Mouse (Mus musculus) spleen, adult 12 weeks (tissue): ENCODE data around the gene Myl6b.

Experiments
- DNase-seq: peaks from one replicate; pipeline ENCODE4 v3.0.0; 2022; ENCODE audit warnings: low spot score

The Myl6b gene

GRCm38 (mm10) chr10:128498590-128498989 is at the start of gene Myl6b:
Myl6b (minus strand) TSS chr10:128498685.
- DNase-seq, result peak; percentile 89

- peak; percentile 86 for DNase-seq
Measured at GRCm38 (mm10) chr10:128547361-128548032, 49.0 kb upstream of the Myl6b start, which contains the start of gene Zc3h10. Zc3h10 (minus strand) TSS chr10:128547774.

- no peak for DNase-seq
Measured at GRCm38 (mm10) chr10:128546787-128547186, 48.3 kb upstream of the Myl6b start.

- no peak for DNase-seq
Measured at GRCm38 (mm10) chr10:128546361-128546760, 47.9 kb upstream of the Myl6b start.

- DNase-seq, result no peak
Measured at GRCm38 (mm10) chr10:128545570-128545898, 47.0 kb upstream of the Myl6b start.

GRCm38 (mm10) chr10:128544674-128545569 is 46.4 kb upstream of the Myl6b start:
- DNase-seq, result no peak

- DNase-seq, result no peak
Measured at GRCm38 (mm10) chr10:128544151-128544657, 45.7 kb upstream of the Myl6b start.

GRCm38 (mm10) chr10:128543100-128543499 is 44.6 kb upstream of the Myl6b start:
- no peak for DNase-seq

- no peak for DNase-seq
Measured at GRCm38 (mm10) chr10:128538340-128538870, 39.9 kb upstream of the Myl6b start.

GRCm38 (mm10) chr10:128536266-128536940 is 37.9 kb upstream of the Myl6b start:
- DNase-seq, result peak; percentile 85

- no peak for DNase-seq
Measured at GRCm38 (mm10) chr10:128535624-128536265, 37.3 kb upstream of the Myl6b start.

- no peak for DNase-seq
Measured at GRCm38 (mm10) chr10:128535206-128535605, 36.7 kb upstream of the Myl6b start.

- DNase-seq, result no peak
Measured at GRCm38 (mm10) chr10:128526366-128527356, 28.2 kb upstream of the Myl6b start.

GRCm38 (mm10) chr10:128525671-128526308 is 27.3 kb upstream of the Myl6b start, which contains the start of gene Esyt1:
Esyt1 (minus strand) TSS chr10:128525871.
- peak; percentile 88 for DNase-seq

GRCm38 (mm10) chr10:128524732-128525662 is 26.5 kb upstream of the Myl6b start:
- peak; percentile 64 for DNase-seq

GRCm38 (mm10) chr10:128524111-128524731 is 25.7 kb upstream of the Myl6b start:
- no peak for DNase-seq

GRCm38 (mm10) chr10:128522351-128522750 is 23.9 kb upstream of the Myl6b start:
- no peak for DNase-seq

- DNase-seq, result no peak
Measured at GRCm38 (mm10) chr10:128520591-128520990, 22.1 kb upstream of the Myl6b start.
